Mouse (Mus musculus): ENCODE measurements around the gene Mlh1.

GRCm38 (mm10) chr9:111272996-111273785, 1.6 kb upstream of the Mlh1 start:
- no peak for TF ChIP-seq POLR2A (IDR thresholded peaks at IDR 0.05; ENCODE audit: borderline replicate concordance, low read depth, low read length)
- TF ChIP-seq CTCF (IDR thresholded peaks at IDR 0.05; ENCODE audit: low read depth, low read length): no peak
